Mouse (Mus musculus): Measurements from ENCODE around the gene Etfb. TPM values are rescaled to one million over a fixed set of nuclear protein-coding genes. Genes with fewer than 3 reads are reported as not detected.

Gene Etfb
- polyA plus RNA-seq, 1 experiment from 2014 or later: 314 TPM

DNA sequence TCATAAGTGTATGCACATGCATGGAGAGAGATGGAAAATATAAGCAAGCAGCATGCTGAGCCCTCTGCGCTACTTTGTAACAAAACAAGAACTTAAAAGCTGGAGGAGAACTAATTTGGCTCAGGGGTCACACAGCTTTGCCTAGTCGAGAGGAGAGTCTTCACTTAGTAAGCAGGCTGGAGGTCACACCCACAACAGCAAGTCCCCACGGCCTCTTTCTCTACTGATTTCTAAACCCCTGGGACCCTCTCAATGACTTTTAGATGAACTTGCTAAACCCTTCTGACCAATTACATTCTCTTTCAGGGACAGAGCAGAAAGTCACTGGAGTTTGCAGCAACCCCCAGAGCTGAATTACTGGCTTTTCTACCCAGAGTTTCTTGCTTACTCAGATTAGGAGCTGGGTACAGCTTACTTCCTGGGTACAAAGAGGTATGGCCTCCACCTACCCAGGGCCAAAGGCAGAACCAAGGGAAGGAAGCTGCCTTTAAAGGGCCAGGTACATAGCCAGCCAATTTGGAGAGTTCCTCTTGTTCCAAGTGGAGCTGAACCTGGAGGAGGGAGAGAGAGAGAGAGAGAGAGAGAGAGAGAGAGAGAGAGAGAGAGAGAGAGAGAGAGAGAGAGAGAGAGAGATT is 19.8 kb upstream of the Etfb start:
- 43% methylated on average over 3 of the region's 3 CpGs for WGBS (ENCODE audit: insufficient replicate concordance)
- H3K27me3 ChIP-seq (ENCODE audit: control insufficient read depth, insufficient read depth, low read depth, low read length): no peaks in the 10 kb centered on the region
- H3K36me3 ChIP-seq (ENCODE audit: control insufficient read depth, insufficient read depth): no peaks in the 10 kb centered on the region
- H3K4me2 ChIP-seq (ENCODE audit: low read depth, low read length): no peak overlapping the region
- H3K27ac ChIP-seq (ENCODE audit: low read length): no peak overlapping the region
- H3K9ac ChIP-seq (ENCODE audit: low read depth, low read length): no peak overlapping the region
- no peak overlapping the region for H3K4me3 ChIP-seq (ENCODE audit: low read depth, low read length)
- peaks cover 3% of the 10 kb centered on the region; the same call in 1 of the 2 replicates for H3K4me1 ChIP-seq (ENCODE audit: control insufficient read depth, low read depth, low read length)
- H3K9me3 ChIP-seq (replicated peaks; ENCODE audit: control insufficient read depth, low read length): no peaks in the 10 kb centered on the region
- ATAC-seq (ENCODE audit: low read depth): no peak

DNA sequence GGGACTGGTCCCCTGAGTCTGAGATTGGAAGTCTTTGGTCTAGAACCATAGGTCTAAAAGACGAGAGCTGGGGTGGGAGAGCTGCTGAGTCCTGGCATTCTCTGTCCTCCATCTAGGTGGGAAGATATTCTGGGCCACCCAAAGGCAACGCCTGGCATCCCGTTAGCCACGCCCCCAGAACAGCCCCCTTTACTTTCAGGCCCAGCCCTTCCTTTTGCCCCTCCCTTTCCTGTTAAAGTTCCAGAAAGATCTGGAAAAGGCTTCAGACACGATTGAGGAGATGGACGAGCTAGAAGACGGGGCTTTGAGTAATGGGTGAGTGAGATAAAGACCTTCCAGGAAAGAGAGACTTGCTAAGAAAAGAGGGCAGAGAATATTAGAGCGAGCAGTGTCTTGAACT is 16.5 kb upstream of the Etfb start, which contains the start of gene Lim2:
Lim2 (plus strand) TSS at position 265 of the 400 bp plus-strand sequence.
- H3K27me3 ChIP-seq (ENCODE audit: control insufficient read depth, insufficient read depth, low read depth, low read length): no peaks in the 10 kb centered on the region
- ATAC-seq (ENCODE audit: low read depth): no peak
- no peak within 1 kb of the TSS for H3K4me2 ChIP-seq (ENCODE audit: low read depth, low read length)
- H3K27ac ChIP-seq (ENCODE audit: low read length): no peak within 1 kb of the TSS
- peaks cover 3% of the 10 kb centered on the region; the same call in 1 of the 2 replicates for H3K4me1 ChIP-seq (ENCODE audit: control insufficient read depth, low read depth, low read length)
- 55% methylated on average over 8 of the region's 8 CpGs for WGBS (ENCODE audit: insufficient replicate concordance)
- H3K4me3 ChIP-seq (ENCODE audit: low read depth, low read length): no peak within 1 kb of the TSS
- H3K9ac ChIP-seq (ENCODE audit: low read depth, low read length): no peak within 1 kb of the TSS
- no peaks in the 10 kb centered on the region for H3K36me3 ChIP-seq (ENCODE audit: control insufficient read depth, insufficient read depth)
- H3K9me3 ChIP-seq (replicated peaks; ENCODE audit: control insufficient read depth, low read length): no peaks in the 10 kb centered on the region

DNA sequence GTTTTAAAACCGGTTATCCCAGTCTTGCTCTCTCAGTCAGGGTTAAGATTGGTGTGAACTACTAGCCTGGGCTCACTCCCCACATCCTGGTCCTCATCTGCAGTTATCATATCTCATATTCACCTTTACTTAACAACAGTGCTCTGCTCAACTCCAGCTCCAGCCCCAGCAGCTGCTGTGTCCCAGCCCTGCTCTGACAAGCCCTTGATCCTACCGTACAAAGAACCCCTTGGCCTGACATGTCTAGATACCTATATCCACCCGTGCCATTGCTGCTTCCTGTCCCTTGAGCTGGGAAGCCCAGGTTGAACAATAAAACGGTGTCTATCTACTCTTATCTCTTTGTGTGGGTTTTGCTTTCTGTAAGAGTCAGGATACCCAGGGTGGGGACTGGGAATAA is 14.4 kb upstream of the Etfb start:
- H3K4me1 ChIP-seq (ENCODE audit: control insufficient read depth, low read depth, low read length): no peaks in the 10 kb centered on the region
- no peak for ATAC-seq (ENCODE audit: low read depth)
- no peaks in the 10 kb centered on the region for H3K27me3 ChIP-seq (ENCODE audit: control insufficient read depth, insufficient read depth, low read depth, low read length)
- H3K27ac ChIP-seq (ENCODE audit: low read length): no peak overlapping the region
- no peaks in the 10 kb centered on the region for H3K36me3 ChIP-seq (ENCODE audit: control insufficient read depth, insufficient read depth)
- no peak overlapping the region for H3K4me2 ChIP-seq (ENCODE audit: low read depth, low read length)
- no peaks in the 10 kb centered on the region for H3K9me3 ChIP-seq (replicated peaks; ENCODE audit: control insufficient read depth, low read length)
- 29% methylated on average over 4 of the region's 4 CpGs for WGBS (ENCODE audit: insufficient replicate concordance)
- no peak overlapping the region for H3K9ac ChIP-seq (ENCODE audit: low read depth, low read length)
- no peak overlapping the region for H3K4me3 ChIP-seq (ENCODE audit: low read depth, low read length)

DNA sequence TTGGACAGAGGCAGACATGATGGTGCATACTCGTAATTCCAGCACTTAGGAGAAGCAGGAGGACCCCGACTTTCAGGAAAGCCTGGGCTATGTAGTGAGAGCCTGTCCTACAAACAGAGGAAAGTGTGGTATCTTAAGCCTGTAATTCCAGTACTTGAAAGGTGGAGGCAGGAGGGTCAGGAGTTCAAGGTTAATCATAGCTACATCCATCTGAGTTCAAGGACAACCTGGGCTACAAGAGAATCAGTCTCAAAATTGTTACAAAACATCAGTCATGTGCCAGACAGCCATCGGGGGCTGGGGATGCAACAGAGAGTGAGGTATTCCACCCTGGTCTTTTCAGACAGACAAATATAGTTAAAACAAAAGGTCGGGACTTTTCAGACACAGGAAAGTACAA is 11.0 kb upstream of the Etfb start:
- Histone ChIP-seq H3K4me3 (ENCODE audit: low read depth, low read length) (no peak overlapping the region), H3K27ac (ENCODE audit: low read length) (no peak overlapping the region), H3K9ac (ENCODE audit: low read depth, low read length) (no peak overlapping the region), H3K36me3 (ENCODE audit: control insufficient read depth, insufficient read depth) (no peaks in the 10 kb centered on the region), H3K9me3 (replicated peaks; ENCODE audit: control insufficient read depth, low read length) (no peaks in the 10 kb centered on the region), H3K27me3 (ENCODE audit: control insufficient read depth, insufficient read depth, low read depth, low read length) (no peaks in the 10 kb centered on the region), H3K4me2 (ENCODE audit: low read depth, low read length) (no peak overlapping the region), H3K4me1 (ENCODE audit: control insufficient read depth, low read depth, low read length) (no peaks in the 10 kb centered on the region)
- no peak for ATAC-seq (ENCODE audit: low read depth)
- 51% methylated on average over 4 of the region's 4 CpGs for WGBS (ENCODE audit: insufficient replicate concordance)

DNA sequence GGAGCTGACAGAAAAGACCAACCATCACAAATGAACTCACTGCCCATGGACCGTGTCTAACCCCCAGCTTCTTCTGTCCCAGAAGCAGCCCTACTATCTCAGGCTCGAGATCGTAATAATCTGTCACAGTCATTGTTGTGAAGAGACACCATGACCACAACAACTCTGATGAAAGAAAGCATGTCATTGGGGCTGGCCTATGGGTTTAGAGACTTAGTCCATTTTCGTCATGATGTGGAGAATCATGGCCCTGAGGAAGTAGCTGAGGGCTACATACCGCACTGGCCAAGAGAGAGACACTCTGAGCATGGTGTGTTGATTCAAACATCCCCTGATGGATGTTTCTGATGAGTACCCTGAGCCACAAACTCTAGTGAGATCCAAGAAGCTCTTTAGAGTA is 9.2 kb upstream of the Etfb start:
- no peaks in the 10 kb centered on the region for H3K27me3 ChIP-seq (ENCODE audit: control insufficient read depth, insufficient read depth, low read depth, low read length)
- 66% methylated on average over 5 of the region's 5 CpGs for WGBS (ENCODE audit: insufficient replicate concordance)
- no peak for ATAC-seq (ENCODE audit: low read depth)

DNA sequence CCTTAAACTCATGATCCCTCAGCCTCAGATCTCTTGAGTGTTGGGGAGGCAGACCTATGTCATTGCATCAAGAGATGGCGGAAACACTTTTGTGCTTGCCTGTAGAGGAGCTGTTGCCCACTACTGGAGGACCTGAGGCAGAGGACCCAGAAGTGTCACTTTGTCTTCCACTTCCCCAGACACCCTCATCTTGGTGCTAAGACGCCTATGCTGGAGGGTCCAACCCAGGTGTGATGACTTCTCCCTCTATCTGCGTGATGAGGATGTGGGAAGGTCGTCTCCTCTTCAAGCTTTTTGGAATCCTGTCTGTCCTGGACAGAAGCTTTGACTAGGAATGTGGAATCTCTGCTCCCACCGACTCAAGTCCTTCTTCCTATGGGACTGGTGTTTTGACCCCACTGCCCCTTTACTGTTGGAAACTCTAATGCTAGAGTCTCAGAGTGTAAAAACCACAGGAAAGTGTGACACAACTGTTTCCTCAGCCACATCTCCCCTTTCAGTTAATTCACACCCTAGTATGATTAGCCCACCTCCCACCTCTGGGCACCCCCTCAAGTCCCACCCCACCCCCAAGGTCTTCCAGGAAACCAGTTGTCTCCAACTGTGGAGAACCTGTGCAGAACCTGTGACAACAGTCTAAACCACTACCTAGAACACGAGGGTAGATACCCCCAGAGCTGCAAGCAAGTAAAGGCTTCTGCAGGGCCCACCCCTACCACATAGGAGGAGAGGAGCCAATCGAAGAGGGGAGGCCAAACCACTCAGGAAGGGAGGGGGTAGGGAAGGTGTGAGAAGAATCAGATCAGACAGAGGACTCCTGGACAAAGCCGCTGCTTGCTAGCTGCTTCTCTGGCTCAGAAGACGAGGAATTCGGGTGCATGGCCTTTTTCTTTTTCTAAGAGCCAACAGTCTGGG is 7.3 kb upstream of the Etfb start, which contains the start of gene Nkg7:
Nkg7 (plus strand) TSS at position 733 of the 915 bp plus-strand sequence.
- ATAC-seq (ENCODE audit: low read depth): no peak
- Histone ChIP-seq H3K4me2 (ENCODE audit: low read depth, low read length) (no peak within 1 kb of the TSS), H3K9me3 (replicated peaks; ENCODE audit: control insufficient read depth, low read length) (no peaks in the 10 kb centered on the region), H3K4me3 (ENCODE audit: low read depth, low read length) (no peak within 1 kb of the TSS), H3K9ac (ENCODE audit: low read depth, low read length) (no peak within 1 kb of the TSS), H3K36me3 (ENCODE audit: control insufficient read depth, insufficient read depth) (no peaks in the 10 kb centered on the region), H3K27me3 (ENCODE audit: control insufficient read depth, insufficient read depth, low read depth, low read length) (no peaks in the 10 kb centered on the region), H3K27ac (ENCODE audit: low read length) (no peak within 1 kb of the TSS), H3K4me1 (ENCODE audit: control insufficient read depth, low read depth, low read length) (peaks cover 3% of the 10 kb centered on the region)
- WGBS (ENCODE audit: insufficient replicate concordance): 39% methylated on average over 10 of the region's 10 CpGs

More for the DNA sequence above, 9.2 kb upstream of the Etfb start:
- Histone ChIP-seq H3K4me2 (ENCODE audit: low read depth, low read length) (no peak overlapping the region), H3K4me1 (ENCODE audit: control insufficient read depth, low read depth, low read length) (no peaks in the 10 kb centered on the region), H3K4me3 (ENCODE audit: low read depth, low read length) (no peak overlapping the region), H3K9me3 (replicated peaks; ENCODE audit: control insufficient read depth, low read length) (no peaks in the 10 kb centered on the region), H3K27ac (ENCODE audit: low read length) (no peak overlapping the region), H3K9ac (ENCODE audit: low read depth, low read length) (no peak overlapping the region), H3K36me3 (ENCODE audit: control insufficient read depth, insufficient read depth) (no peaks in the 10 kb centered on the region)

DNA sequence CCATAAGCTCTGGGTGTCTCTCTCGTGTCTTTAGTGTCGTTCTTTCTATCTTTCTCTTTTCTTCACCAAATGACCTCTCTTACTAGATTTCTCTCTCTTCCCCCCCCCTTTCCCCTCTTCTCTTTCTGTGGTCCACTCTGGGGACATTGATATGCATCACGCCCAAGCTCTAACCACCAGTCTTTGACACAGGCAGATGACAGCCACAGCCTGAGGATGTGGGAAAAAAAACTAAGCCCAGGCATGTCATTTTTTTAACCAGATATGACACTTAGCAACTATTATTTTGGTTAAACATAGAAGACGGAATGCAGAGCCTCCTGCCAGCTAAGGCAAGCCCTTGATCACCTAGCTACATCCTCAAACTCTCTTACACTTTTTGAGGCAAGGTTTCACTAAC is 5.3 kb upstream of the Etfb start:
- no peaks in the 10 kb centered on the region for H3K27me3 ChIP-seq (ENCODE audit: control insufficient read depth, insufficient read depth, low read depth, low read length)
- no peak overlapping the region for H3K9ac ChIP-seq (ENCODE audit: low read depth, low read length)
- H3K36me3 ChIP-seq (ENCODE audit: control insufficient read depth, insufficient read depth): no peaks in the 10 kb centered on the region
- no peaks in the 10 kb centered on the region for H3K9me3 ChIP-seq (replicated peaks; ENCODE audit: control insufficient read depth, low read length)
- H3K4me1 ChIP-seq (ENCODE audit: control insufficient read depth, low read depth, low read length): peaks cover 11% of the 10 kb centered on the region
- no peak overlapping the region for H3K27ac ChIP-seq (ENCODE audit: low read length)
- no peak overlapping the region for H3K4me2 ChIP-seq (ENCODE audit: low read depth, low read length)
- 31% methylated on average over 4 of the region's 4 CpGs for WGBS (ENCODE audit: insufficient replicate concordance)
- H3K4me3 ChIP-seq (ENCODE audit: low read depth, low read length): no peak overlapping the region
- no peak for ATAC-seq (ENCODE audit: low read depth)

DNA sequence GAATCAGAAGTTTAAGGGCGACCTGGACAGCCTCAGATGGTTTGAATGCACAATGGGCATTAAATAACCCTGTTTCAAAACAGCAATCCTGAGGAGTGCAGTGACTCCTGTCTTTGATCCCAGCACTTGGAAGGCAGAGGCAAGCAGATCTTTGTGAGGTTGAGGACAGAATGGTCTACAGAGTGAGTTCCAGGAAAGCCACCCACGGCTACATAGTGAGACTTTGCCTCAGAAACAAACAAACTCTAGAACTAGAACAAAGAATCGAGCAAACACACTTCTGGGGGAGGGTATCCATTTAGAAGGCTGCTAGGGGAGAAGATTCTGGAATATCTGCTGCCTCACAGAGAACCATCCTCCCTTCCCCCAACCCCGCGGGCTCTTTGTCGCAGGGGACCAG is 3.4 kb upstream of the Etfb start, which contains the start of gene Cldnd2:
Cldnd2 (plus strand) TSS at position 301 of the 400 bp plus-strand sequence.
- H3K4me3 ChIP-seq (ENCODE audit: low read depth, low read length): no peak within 1 kb of the TSS
- no peak within 1 kb of the TSS for H3K27ac ChIP-seq (ENCODE audit: low read length)
- 55% methylated on average over 6 of the region's 6 CpGs for WGBS (ENCODE audit: insufficient replicate concordance)
- no peaks in the 10 kb centered on the region for H3K9me3 ChIP-seq (replicated peaks; ENCODE audit: control insufficient read depth, low read length)
- H3K4me1 ChIP-seq (ENCODE audit: control insufficient read depth, low read depth, low read length): peaks cover 19% of the 10 kb centered on the region
- no peaks in the 10 kb centered on the region for H3K27me3 ChIP-seq (ENCODE audit: control insufficient read depth, insufficient read depth, low read depth, low read length)
- H3K36me3 ChIP-seq (ENCODE audit: control insufficient read depth, insufficient read depth): no peaks in the 10 kb centered on the region
- ATAC-seq (ENCODE audit: low read depth): no peak
- no peak within 1 kb of the TSS for H3K9ac ChIP-seq (ENCODE audit: low read depth, low read length)
- no peak within 1 kb of the TSS for H3K4me2 ChIP-seq (ENCODE audit: low read depth, low read length)

DNA sequence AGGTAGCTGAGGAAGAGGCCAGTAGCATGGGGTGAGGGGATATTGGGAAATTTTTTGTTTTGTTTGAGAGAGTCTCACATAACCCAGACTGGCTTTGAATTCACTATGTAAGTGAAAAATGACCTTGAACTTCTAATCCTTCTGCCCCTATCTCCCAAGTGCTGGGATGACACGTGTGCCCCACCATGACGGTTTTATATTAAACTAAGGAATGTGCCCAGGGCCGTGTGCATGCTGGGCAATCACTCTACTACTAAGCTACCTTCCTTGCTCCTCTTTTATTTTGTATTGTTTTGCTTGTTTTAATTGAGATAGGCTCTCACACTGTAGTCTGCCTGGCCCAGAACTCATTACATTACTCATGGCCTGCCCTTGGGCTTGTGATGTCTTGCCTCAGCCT is 2.8 kb upstream of the Etfb start:
- Histone ChIP-seq H3K27me3 (ENCODE audit: control insufficient read depth, insufficient read depth, low read depth, low read length) (no peaks in the 10 kb centered on the region), H3K4me2 (ENCODE audit: low read depth, low read length) (no peak overlapping the region), H3K4me1 (ENCODE audit: control insufficient read depth, low read depth, low read length) (peaks cover 19% of the 10 kb centered on the region), H3K27ac (ENCODE audit: low read length) (no peak overlapping the region), H3K9me3 (replicated peaks; ENCODE audit: control insufficient read depth, low read length) (no peaks in the 10 kb centered on the region), H3K4me3 (ENCODE audit: low read depth, low read length) (no peak overlapping the region), H3K36me3 (ENCODE audit: control insufficient read depth, insufficient read depth) (no peaks in the 10 kb centered on the region), H3K9ac (ENCODE audit: low read depth, low read length) (no peak overlapping the region)
- 55% methylated on average over 3 of the region's 3 CpGs for WGBS (ENCODE audit: insufficient replicate concordance)
- no peak for ATAC-seq (ENCODE audit: low read depth)

Data from liver, embryonic 16.5 days (tissue).